Mouse (Mus musculus): ENCODE data around the gene Slamf8.

The Slamf8 gene

GRCm38 (mm10) chr1:172593321-172593720, 3.0 kb upstream of the Slamf8 start:
- no peak for DNase-seq

GRCm38 (mm10) chr1:172585612-172586567, 4.5 kb downstream of the Slamf8 start:
- no peak for DNase-seq

DNA sequence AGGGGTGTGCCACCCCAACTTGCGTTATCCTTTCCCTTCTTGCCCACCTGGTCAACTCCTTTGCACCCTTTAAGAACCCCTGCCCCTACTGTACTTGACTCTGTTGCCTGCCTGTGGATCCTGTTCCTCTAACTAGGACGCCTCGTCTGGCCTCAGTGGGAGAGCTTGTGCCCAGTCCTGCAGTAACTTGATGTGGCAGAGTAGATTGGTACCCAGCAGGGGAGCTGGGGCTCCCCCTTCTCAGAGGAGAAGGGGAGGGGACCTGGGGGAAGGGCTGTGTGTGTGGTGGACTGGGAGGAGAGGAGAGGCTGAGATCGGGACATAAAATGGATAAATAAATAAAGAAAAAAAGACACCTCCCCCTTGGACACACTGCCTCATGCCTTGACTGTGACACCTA, 5.3 kb downstream of the Slamf8 start:
- DNase-seq, result no peak

- no peak for DNase-seq
Measured at GRCm38 (mm10) chr1:172584271-172584670, 6.1 kb downstream of the Slamf8 start.

- no peak for DNase-seq
Measured at GRCm38 (mm10) chr1:172582436-172582835, 7.9 kb downstream of the Slamf8 start.

GRCm38 (mm10) chr1:172580116-172580515, 10.3 kb downstream of the Slamf8 start:
- no peak for DNase-seq

GRCm38 (mm10) chr1:172567758-172568157, 22.6 kb downstream of the Slamf8 start:
- no peak for DNase-seq

GRCm38 (mm10) chr1:172566131-172566530, 24.2 kb downstream of the Slamf8 start:
- no peak for DNase-seq

- no peak for DNase-seq
Measured at GRCm38 (mm10) chr1:172563465-172563828, 26.9 kb downstream of the Slamf8 start.

- DNase-seq, result peak; percentile 62 to 71
Measured at GRCm38 (mm10) chr1:172562641-172563464, 27.5 kb downstream of the Slamf8 start.

DNA sequence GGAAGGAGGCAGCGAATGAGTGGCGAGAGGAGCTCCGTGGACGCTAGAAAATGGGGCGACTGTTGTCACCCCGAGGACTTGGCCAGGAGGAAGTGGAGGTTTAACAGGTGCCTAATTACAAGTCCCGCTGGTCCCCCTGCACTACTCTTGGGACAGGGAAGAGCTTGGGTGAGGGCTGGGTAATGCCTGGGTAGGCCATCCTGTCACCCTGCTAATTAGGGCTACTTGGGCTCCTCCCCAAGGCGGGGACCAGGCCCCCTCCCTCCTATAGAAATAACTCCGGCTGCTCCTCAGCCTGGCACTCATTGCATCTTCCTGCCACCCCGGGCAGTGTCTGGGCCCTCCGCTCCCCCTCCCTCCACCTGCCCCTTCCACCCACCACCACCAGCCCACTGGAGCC, 34.7 kb downstream of the Slamf8 start, which contains the start of gene Vsig8:
TSS of gene Vsig8 (plus strand) at position 301 of the 400 bp plus-strand sequence.
- DNase-seq, result no peak

DNA sequence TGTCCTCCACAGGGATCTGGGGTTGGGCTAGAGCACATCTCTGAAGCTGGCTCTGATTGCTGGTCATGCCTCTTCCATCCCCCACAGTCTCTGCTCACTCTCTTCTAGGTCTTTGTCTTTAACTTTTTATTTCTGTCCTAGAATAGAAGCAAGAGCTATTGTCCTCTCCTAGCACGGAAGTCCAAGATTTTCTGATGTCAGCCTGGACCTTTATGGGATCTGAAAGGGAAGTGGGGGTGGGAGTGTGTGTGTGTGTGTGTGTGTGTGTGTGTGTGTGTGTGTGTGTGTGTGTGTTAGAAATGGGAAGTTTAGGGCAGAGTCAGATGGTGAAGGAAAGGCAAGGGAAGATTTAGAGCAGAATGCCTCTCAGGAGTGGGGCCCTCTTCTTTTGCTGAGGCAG, 37.7 kb downstream of the Slamf8 start:
- DNase-seq, result no peak

GRCm38 (mm10) chr1:172551009-172551408, 39.4 kb downstream of the Slamf8 start:
- DNase-seq, result no peak

GRCm38 (mm10) chr1:172550551-172550951, 39.8 kb downstream of the Slamf8 start:
- no peak for DNase-seq

DNA sequence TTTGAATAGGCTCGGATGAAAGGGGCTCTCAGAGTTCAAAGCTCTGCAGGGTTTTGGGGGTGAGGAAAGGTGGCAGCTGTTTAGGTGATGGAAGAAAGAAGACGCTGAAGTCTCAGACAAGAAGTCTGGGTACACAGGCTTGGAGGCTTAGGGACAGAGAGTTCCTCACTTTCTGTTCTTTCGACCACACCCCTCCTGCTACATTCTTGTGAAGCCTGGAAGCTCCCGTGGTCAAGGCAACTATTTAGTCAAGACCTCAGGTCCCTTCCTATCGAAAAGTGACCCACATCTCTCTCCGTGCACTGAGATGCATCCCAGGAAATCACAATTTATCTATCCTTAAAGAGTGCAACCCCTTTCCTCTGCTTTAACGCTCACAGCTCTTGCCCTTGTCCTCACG, 40.7 kb downstream of the Slamf8 start:
- no peak for DNase-seq

DNA sequence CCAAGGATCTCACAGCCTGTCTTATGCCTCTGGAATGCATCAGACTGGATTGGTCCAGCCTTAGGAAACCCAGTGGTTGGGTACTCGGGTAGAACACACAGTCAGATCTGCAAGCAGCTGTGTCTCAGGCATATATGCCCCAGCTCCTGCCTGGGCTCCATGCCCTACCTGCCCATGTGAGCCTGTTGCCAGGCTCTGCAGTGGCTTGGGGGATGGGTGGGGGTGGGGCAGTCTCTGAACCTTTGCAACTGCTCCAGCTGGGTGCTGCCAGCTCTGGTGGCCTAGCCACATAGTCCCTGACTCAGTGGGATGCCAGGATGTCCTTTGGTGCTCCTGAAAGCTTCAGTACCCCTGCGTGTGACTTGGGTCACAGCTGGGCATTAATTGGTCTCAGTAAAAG, 41.1 kb downstream of the Slamf8 start:
- no peak for DNase-seq

GRCm38 (mm10) chr1:172548501-172548900, 41.9 kb downstream of the Slamf8 start:
- no peak for DNase-seq

GRCm38 (mm10) chr1:172546062-172546461, 44.3 kb downstream of the Slamf8 start:
- no peak for DNase-seq

GRCm38 (mm10) chr1:172540283-172540820, 50.0 kb downstream of the Slamf8 start:
- no peak for DNase-seq

GRCm38 (mm10) chr1:172539827-172540226, 50.5 kb downstream of the Slamf8 start:
- no peak for DNase-seq

DNA sequence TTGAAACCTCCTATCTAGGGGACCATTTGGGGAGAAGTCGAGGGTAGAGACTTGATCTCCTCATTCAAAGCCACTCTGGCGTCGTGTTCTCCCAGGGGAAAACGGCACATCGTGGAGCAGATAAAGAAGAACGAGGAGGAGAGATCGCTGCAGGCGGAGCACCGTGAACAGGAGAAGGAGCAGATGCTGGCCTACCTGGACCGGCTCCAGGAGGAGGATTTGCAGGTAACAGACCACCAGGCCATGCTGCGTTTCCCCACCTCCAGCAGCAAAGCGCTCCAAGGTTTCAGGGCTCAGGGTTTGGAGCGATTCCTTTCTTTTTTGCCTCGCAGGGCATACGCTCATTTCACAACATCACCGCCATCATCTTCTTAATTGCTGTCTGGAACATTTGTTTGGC, 55.3 kb downstream of the Slamf8 start:
- DNase-seq, result no peak

- peak; percentile 69 to 78 for DNase-seq
Measured at GRCm38 (mm10) chr1:172532551-172532950, 57.8 kb downstream of the Slamf8 start.

Data from cerebellum, adult 18-20 months (tissue).